Mouse (Mus musculus): ENCODE results near the gene Ambn.
"Not testable (repeated sequence)": the region's sequence is repeated elsewhere in the genome, so short reads cannot be mapped to it uniquely, and the experiment has no call there.

DNA sequence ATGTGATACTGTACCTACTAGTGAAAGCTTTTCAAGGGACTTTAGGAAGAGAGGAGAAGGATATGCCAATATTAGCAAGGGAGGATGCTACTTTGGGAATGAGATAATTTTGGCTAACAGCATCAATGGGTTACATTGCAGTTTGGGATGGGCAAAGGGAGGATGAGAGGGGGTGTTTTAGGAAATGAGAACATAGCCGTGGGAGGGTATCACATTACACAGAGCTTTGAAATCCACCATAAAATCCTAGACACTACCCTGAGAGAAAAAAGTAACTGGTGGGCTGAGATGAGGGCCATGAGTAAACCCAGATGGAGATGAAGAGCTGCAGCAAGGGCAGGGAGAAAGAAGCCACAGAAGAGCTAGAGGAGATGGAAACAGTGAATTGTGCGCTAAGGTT is 30.9 kb upstream of the Ambn start:
- TF ChIP-seq POLR2A (IDR thresholded peaks at IDR 0.05; ENCODE audit: low read depth, low read length); CTCF (conservative IDR thresholded peaks at IDR 0.05; ENCODE audit: insufficient read depth, insufficient read length, low read depth, low read length): not testable (repeated sequence)
